Mouse (Mus musculus) thymus, postnatal 36 days (tissue): Measurements from ENCODE around the gene Dhx16.
"Not testable (repeated sequence)": the region's sequence is repeated elsewhere in the genome, so short reads cannot be mapped to it uniquely, and the experiment has no call there.

Experiments
- DNase-seq, 2 experiments: peaks; one replicate each; pipeline ENCODE4 v3.0.0; 2022; ENCODE audit warnings: mixed read lengths in 2 of 2

Gene Dhx16

DNA sequence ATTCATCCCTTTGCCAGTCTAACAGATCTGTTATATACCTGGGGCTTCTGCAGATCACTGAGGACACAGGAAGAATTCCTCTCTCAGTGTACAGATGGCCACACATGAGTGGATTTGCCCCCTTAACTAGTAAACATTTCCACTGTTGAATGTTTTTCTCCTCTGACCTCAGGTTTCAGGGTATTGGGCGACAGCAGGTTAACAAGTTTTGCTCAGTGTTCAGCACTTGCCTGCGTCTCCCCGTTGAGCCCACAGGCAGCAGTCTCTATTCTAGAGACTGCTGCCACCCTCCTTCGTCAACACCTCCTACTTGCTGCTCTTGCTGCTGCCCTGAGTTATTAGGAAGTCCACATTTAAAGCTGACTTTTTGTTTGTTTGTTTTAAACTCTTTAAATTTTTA, 42.1 kb downstream of the Dhx16 start:
- DNase-seq = no peak

DNA sequence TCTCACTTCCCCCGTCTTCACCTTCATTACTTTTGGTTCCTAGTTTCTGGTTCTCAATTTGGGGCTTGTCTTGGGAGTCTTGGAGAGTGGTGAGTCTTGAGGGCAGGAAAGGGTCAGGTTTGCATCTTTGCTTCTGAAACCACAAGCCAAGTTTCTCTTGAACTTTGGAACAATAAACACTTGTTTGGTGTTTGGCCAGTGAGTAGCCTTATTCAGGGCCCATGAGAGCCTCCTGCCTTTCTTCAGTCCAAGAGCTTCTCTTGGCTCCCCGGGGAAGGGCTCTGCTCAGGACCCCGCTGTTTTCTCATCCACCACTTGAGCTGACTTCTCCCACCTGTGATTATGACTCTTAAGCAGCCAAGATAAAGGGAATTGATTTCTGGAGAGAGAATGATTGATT, 42.9 kb downstream of the Dhx16 start:
- DNase-seq = no peak

DNA sequence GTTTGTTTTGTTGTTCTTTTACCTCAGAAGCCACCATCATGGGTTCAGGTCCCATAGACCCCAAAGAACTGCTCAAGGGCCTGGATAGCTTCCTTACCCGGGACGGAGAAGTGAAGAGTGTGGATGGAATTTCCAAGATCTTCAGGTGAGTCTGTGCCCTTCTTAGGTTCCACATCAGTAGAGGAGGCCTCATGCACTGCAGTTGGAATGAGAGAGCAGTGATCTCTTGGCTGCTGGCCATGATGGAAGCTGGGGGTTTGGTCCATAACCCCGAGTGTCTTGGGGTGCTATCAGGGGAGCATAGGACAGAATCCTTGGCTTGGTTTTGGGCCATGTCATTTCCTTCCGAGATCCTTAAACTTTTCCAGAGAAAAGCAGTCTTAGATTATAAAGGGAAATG, 43.7 kb downstream of the Dhx16 start:
- no peak for DNase-seq

DNA sequence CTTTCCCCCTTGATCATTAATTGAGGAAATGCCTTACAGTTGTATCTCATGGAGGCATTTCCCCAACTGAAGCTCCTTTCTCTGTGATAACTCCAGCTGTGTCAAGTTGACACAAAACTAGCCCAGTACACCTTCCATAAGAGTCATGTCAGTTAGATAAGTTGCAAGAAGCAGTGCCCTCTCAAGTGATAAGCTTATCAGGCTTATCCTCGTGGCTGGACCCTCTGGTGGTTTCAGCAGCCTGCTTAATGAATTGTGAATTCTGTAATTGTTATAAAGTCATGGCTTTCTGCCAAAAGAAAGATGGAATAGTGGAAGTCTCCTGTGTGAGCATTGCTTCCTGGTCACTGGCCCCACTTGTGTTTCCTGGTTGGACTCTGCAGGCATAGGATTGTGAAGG, 47.9 kb downstream of the Dhx16 start:
- no peak for DNase-seq

DNA sequence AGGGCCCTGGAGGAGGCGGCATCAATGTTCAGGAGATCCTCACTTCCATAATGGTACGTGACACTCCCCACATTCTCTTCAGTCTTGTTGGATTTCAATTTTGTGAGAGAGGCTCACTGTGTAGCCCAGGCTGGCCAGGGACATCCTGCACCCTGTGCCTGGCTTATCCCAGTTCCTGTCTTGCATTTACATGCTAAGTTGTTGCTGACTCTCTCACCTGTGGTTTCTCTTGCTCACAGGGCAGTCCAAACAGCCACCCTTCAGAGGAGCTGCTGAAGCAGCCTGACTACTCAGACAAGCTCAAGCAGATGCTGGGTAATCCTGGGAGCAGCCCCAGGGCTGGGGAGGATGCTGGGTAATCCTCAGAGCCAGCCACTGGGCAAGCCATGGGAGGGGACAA, 49.9 kb downstream of the Dhx16 start:
- DNase-seq = no peak

DNA sequence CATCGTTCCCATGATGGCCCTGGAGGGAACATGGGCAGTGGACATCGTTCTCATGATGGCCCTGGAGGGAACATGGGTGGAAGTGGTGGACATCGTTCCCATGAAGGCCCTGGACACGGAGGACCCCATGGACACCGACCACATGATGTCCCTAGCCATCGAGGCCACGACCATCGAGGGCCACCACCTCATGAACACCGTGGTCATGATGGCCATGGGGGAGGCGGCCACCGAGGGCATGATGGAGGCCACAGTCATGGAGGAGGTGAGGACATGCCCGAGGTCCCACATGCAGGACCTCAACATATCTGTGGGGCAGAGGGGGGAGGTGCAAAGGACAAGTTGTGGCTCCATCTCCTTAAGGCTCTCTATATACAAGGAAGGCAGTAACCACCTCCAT, 51.0 kb downstream of the Dhx16 start:
- no peak for DNase-seq

DNA sequence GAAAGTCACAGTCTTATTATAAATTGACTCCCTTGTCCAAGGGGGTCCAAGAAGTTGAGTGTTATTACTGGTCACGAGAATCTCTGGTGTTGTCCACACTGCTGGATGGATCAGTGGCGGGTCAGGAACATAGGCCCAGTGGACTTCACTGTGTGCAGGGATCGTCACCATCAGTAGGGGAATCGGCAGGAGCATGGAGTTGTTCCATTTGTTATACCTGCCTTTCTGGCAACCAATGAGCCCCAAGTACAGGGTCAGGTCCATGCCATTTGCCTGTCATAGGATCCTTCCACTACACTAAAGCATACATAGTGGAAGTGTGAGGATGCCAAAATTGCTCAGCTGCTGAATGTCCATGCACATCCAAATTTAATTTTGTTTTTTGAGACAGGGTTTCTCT, 53.0 kb downstream of the Dhx16 start:
- DNase-seq = no peak

DNA sequence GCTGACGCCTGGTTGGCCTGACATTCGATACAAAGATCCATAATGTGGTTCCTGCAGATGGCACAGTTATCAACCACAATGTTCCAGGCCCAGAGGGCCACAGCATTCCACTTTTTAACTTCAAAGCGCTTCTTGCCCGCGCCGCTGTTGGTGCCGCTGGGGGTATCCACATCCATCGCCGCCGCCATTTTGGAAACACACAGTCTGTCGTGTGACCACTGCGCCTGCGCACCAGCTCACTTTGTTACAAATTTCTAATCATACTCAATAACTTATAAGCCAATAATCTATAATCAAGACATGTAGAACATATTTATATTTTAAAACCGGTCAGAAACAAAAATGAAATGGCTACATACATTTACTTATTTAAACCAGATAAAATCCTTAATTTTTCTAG, 56.1 kb downstream of the Dhx16 start:
- not testable (repeated sequence) for DNase-seq

DNA sequence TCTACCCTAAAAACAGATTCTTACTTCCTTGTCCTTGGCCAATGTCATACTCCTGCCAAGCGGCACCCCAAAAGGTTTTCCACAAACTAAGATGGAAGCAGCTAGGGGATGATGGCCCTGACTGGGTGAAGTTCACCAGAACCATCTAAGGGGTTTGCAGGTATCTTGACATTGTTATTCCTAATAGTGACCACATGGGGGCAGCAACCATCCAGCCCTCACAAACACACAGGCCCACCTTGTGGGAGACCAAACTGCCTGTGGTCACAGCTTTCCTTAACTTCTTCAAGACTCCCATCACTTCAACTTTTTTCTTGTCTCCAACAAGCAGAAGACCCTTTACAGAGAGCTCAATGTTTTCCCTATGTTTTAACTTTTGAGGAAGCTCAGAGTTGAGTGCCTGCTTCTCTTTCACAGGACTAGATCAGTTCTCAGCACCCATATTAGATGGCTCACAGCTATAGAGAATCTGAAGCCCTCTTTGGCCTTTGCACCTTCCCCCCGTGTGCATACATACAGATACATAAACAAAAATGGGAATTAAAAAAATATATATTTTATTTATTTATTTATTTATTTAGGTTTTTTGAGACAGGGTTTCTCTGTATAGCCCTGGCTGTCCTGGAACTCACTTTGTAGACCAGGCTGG, 58.2 kb downstream of the Dhx16 start:
- peak; percentile 36 to 54 for DNase-seq

DNA sequence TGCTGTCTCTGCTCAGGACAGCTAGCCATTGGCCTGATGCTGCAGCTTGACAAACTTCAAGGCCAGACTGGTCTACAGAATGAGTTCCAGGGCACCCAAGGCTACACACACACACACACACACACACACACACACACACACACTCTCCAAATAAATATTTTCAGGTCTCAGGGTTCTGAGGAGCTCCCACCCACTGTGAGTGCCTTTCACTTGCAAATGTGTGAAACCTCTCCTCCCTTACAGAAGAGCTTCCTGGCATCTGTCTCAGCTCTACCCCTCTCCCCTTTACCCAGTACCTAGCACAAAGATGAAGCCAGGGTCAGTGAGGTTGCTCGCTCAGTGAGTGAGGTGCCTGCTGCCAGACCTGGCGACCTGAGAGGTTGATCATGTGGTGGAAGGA, 59.5 kb downstream of the Dhx16 start:
- DNase-seq = no peak

DNA sequence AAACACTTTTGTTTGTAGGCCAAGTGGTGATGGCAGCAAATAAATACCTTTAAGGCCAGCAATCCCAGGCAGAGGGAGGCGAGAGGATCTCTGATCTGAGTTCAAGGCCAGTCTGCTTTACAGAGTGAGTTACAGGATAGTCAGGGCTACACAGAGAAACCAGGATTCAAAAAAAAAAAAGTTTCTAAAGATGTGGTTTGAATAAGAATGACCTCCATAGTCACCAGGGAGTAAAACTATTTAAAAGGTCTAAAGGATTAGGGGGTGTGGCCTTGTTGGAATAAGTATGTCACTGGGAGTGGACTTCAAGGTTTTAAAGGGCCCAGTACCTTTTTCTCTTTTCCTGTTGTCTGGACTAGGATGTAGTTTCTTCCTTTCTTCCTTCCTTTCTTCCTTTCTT, 60.3 kb downstream of the Dhx16 start:
- no peak for DNase-seq
